Mouse (Mus musculus) midbrain, postnatal 0 days (tissue): ENCODE measurements around the gene Gm42715. TPM values are rescaled to one million over a fixed set of nuclear protein-coding genes. Genes with fewer than 3 reads are reported as not detected.

ENCODE experiments used
- ATAC-seq: fragments of 200-750 bp; cut with Nextera tagmentation; 2 replicates; pipeline ENCODE4 v1.8.0; 2017; ENCODE audit warnings: moderate number of reproducible peaks, mild to moderate bottlenecking, moderate TSS enrichment, moderate library complexity; ENCODE audit not compliant: low FRiP score
- DNase-seq: peaks from one replicate; pipeline ENCODE4 v3.0.0-alpha.2; 2015; ENCODE audit warnings: low spot score
- H3K27ac ChIP-seq: fragments of 300-500 bp; sonication (generic); 2 replicates; pipeline ENCODE4 v1.5.1; 2014; ENCODE audit warnings: low read depth, mild to moderate bottlenecking, low read length, mixed read lengths
- H3K27me3 ChIP-seq: fragments of 300-500 bp; sonication (generic); 2 replicates; pipeline ENCODE4 v1.6.1; 2014; ENCODE audit warnings: low read length, control low read depth, mixed read lengths; ENCODE audit not compliant: insufficient read depth
- H3K36me3 ChIP-seq: fragments of 300-500 bp; sonication (generic); 2 replicates; pipeline ENCODE4 v1.6.1; 2014; ENCODE audit warnings: low read length, control low read depth, mixed read lengths; ENCODE audit not compliant: insufficient read depth
- H3K4me1 ChIP-seq: fragments of 300-500 bp; sonication (generic); 2 replicates; pipeline ENCODE4 v1.6.1; 2014; ENCODE audit warnings: mild to moderate bottlenecking, control low read depth, antibody characterized with exemption, low read length, mixed read lengths; ENCODE audit not compliant: insufficient read depth
- H3K4me2 ChIP-seq: fragments of 300-500 bp; sonication (generic); 2 replicates; pipeline ENCODE4 v1.6.1; 2014; ENCODE audit warnings: low read depth, mild to moderate bottlenecking, low read length, mixed read lengths; ENCODE audit not compliant: poor library complexity, severe bottlenecking
- H3K4me3 ChIP-seq: fragments of 300-500 bp; sonication (generic); 2 replicates; pipeline ENCODE4 v1.5.1; 2014; ENCODE audit warnings: low read depth, mild to moderate bottlenecking, low read length, moderate library complexity
- H3K9ac ChIP-seq: fragments of 300-500 bp; sonication (generic); replicated peaks from 2 replicates; pipeline ENCODE4 v1.6.1; 2014; ENCODE audit warnings: mild to moderate bottlenecking, low read length, moderate library complexity, mixed read lengths; ENCODE audit not compliant: poor library complexity, severe bottlenecking
- H3K9me3 ChIP-seq: fragments of 300-500 bp; sonication (generic); 2 replicates; pipeline ENCODE4 v1.6.1; 2016; ENCODE audit warnings: low read length, control low read depth
- CTCF ChIP-seq: IDR thresholded peaks from 2 replicates; pipeline ENCODE4 v1.5.1; 2016; ENCODE audit warnings: antibody characterized with exemption, mild to moderate bottlenecking
- WGBS: fragments of 180-500 bp; shearing (Covaris S2); extraction: QIAGEN DNeasy Blood & Tissue Kit; methylation state at CpG from one replicate; pipeline ENCODE4 v1.1.7; 2014; 5-methylcytosine and 5-hydroxymethylcytosine counted together
- polyA plus RNA-seq: library from polyadenylated mRNA; unstranded; fragments of >200 nt; fragmentation: Nextera tagmentation; extraction: Ambion mirVana; gene quantifications from 2 replicates; pipeline ENCODE4 v1.2.1, GENCODE M21; 2015
- total RNA-seq: library from RNA; depleted of rRNA; stranded (reverse); fragments of >200 nt; gene quantifications from 2 replicates; pipeline ENCODE4 v1.2.3, GENCODE M21; 2014

Gene Gm42715
- total and polyA plus RNA-seq, 2 experiments from 2014 or later, result 11.4 to 19.6 TPM

GRCm38 (mm10) chr7:127473705-127474104, 45.7 kb upstream of the Gm42715 start:
- TF ChIP-seq CTCF, result peak; percentile 59
- no peaks in the 10 kb centered on the region for H3K9me3 ChIP-seq
- H3K27ac ChIP-seq, result no peak overlapping the region
- H3K4me1 ChIP-seq, result no peaks in the 10 kb centered on the region
- no peak overlapping the region for H3K4me3 ChIP-seq
- H3K36me3 ChIP-seq, result peaks cover 30% of the 10 kb centered on the region
- no peaks in the 10 kb centered on the region for H3K27me3 ChIP-seq
- DNase-seq (peak; percentile 22), ATAC-seq (no peak)
- H3K9ac ChIP-seq, result no peak overlapping the region
- WGBS, result 73% methylated on average over 5 of the region's 5 CpGs
- H3K4me2 ChIP-seq, result no peak overlapping the region

GRCm38 (mm10) chr7:127474378-127475070, 44.9 kb upstream of the Gm42715 start:
- DNase-seq (no peak), ATAC-seq (no peak)
- no peak overlapping the region for H3K27ac ChIP-seq
- no peak overlapping the region for H3K4me2 ChIP-seq
- peaks cover 30% of the 10 kb centered on the region for H3K36me3 ChIP-seq
- no peaks in the 10 kb centered on the region for H3K9me3 ChIP-seq
- no peaks in the 10 kb centered on the region for H3K4me1 ChIP-seq
- no peaks in the 10 kb centered on the region for H3K27me3 ChIP-seq
- TF ChIP-seq CTCF, result no peak
- no peak overlapping the region for H3K4me3 ChIP-seq
- no peak overlapping the region for H3K9ac ChIP-seq
- 74% methylated on average over 6 of the region's 6 CpGs for WGBS

GRCm38 (mm10) chr7:127475186-127475740, 44.1 kb upstream of the Gm42715 start:
- Histone ChIP-seq H3K4me2 (no peak overlapping the region), H3K4me1 (peaks cover 5% of the 10 kb centered on the region; the same call in 1 of the 2 replicates), H3K9ac (no peak overlapping the region), H3K9me3 (no peaks in the 10 kb centered on the region), H3K27me3 (no peaks in the 10 kb centered on the region), H3K4me3 (no peak overlapping the region), H3K27ac (no peak overlapping the region), H3K36me3 (peaks cover 34% of the 10 kb centered on the region)
- ATAC-seq (no peak), DNase-seq (no peak)
- TF ChIP-seq CTCF, result no peak
- WGBS, result 94% methylated on average over 11 of the region's 11 CpGs

DNA sequence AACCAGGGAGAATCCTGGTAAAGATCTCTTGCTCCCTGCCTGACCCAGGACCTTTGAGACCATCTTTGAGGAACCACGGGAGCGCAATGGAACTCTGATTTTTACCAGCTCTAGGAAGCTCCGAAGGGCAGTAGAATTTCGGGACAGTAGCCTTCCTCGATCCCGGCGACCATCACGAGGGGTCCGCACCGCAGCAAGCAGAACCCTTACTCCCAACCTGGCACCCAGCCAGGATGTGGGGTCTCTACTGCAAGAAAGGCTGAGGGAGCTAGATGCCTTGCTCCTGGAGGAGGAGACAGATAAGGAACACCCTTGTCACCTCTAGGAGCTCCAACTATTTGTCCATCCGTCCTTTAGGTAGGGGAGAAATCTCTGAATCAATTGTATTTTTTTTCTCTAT, 43.0 kb upstream of the Gm42715 start:
- no peak for TF ChIP-seq CTCF
- no peaks in the 10 kb centered on the region for H3K27me3 ChIP-seq
- ATAC-seq (no peak), DNase-seq (no peak)
- no peaks in the 10 kb centered on the region for H3K9me3 ChIP-seq
- H3K9ac ChIP-seq, result no peak overlapping the region
- 95% methylated on average over 11 of the region's 11 CpGs for WGBS
- peaks cover 9% of the 10 kb centered on the region; the same call in 1 of the 2 replicates for H3K4me1 ChIP-seq
- H3K4me2 ChIP-seq, result no peak overlapping the region
- H3K36me3 ChIP-seq, result peaks cover 34% of the 10 kb centered on the region
- H3K4me3 ChIP-seq, result no peak overlapping the region
- H3K27ac ChIP-seq, result no peak overlapping the region

GRCm38 (mm10) chr7:127476855-127477254, 42.5 kb upstream of the Gm42715 start:
- H3K9ac ChIP-seq, result no peak overlapping the region
- peaks cover 34% of the 10 kb centered on the region for H3K36me3 ChIP-seq
- WGBS, result 84% methylated on average over 4 of the region's 4 CpGs
- H3K4me3 ChIP-seq, result no peak overlapping the region
- DNase-seq (no peak), ATAC-seq (no peak)
- H3K9me3 ChIP-seq, result no peaks in the 10 kb centered on the region
- no peak overlapping the region for H3K27ac ChIP-seq
- H3K4me2 ChIP-seq, result no peak overlapping the region; the same call in 1 of the 2 replicates
- H3K27me3 ChIP-seq, result no peaks in the 10 kb centered on the region
- no peak for TF ChIP-seq CTCF
- H3K4me1 ChIP-seq, result peaks cover 9% of the 10 kb centered on the region; the same call in 1 of the 2 replicates
